Mouse (Mus musculus): ENCODE results near the gene Gm20388. TPM values are rescaled to one million over a fixed set of nuclear protein-coding genes. Genes with fewer than 3 reads are reported as not detected.

Gene Gm20388
- total RNA-seq, 1 experiment: 27.0 TPM

GRCm38 (mm10) chr8:124340360-124341068, 4429.9 kb downstream of the Gm20388 start:
- Histone ChIP-seq H3K9me3 (ENCODE audit: control insufficient read depth, insufficient read depth, low read depth, low read length) (no peaks in the 10 kb centered on the region), H3K36me3 (ENCODE audit: control insufficient read depth, insufficient read depth, low read length, poor library complexity, severe bottlenecking) (peaks cover 47% of the 10 kb centered on the region), H3K9ac (ENCODE audit: insufficient read depth, low read depth, low read length, poor library complexity, severe bottlenecking) (no peak overlapping the region), H3K27ac (ENCODE audit: insufficient read depth, low read depth, low read length, poor library complexity, severe bottlenecking) (no peak overlapping the region), H3K4me1 (ENCODE audit: control insufficient read depth in 2 of 2, insufficient read depth in 2 of 2, low read length in 2 of 2, poor library complexity in 1 of 2) (peaks cover 0 to 4% of the 10 kb centered on the region in 2 experiments; a peak in 1 of 4 replicates), H3K4me3 (ENCODE audit: insufficient read depth in 1 of 2, low read depth in 1 of 2, low read length in 2 of 2, poor library complexity in 1 of 2, severe bottlenecking in 1 of 2) (no peak overlapping the region)
- DNase-seq (ENCODE audit: low read depth, low spot score): no peak
- TF ChIP-seq HCFC1 (IDR thresholded peaks at IDR 0.05; ENCODE audit: borderline replicate concordance, insufficient read depth, low read length) (no peak), ZC3H11A (IDR thresholded peaks at IDR 0.05; ENCODE audit: borderline replicate concordance, low read depth, low read length) (no peak), CHD2 (IDR thresholded peaks at IDR 0.05; ENCODE audit: low read depth, low read length) (no peak), ZNF384 (IDR thresholded peaks at IDR 0.05; ENCODE audit: low read depth, low read length) (no peak), MAFK (IDR thresholded peaks at IDR 0.05; ENCODE audit: insufficient read depth, low read depth, low read length) (no peak)
- in situ Hi-C loops (cut with MboI; ENCODE audit: low sequenced_read_pairs in 2 of 2, unreplicated experiment in 2 of 2): no loop called here

GRCm38 (mm10) chr8:124343151-124343550, 4432.5 kb downstream of the Gm20388 start:
- H3K27ac ChIP-seq (ENCODE audit: insufficient read depth, low read depth, low read length, poor library complexity, severe bottlenecking): no peak overlapping the region
- peaks cover 38% of the 10 kb centered on the region for H3K36me3 ChIP-seq (ENCODE audit: control insufficient read depth, insufficient read depth, low read length, poor library complexity, severe bottlenecking)
- H3K4me1 ChIP-seq (ENCODE audit: control insufficient read depth in 2 of 2, insufficient read depth in 2 of 2, low read length in 2 of 2, poor library complexity in 1 of 2): peaks cover 0 to 4% of the 10 kb centered on the region in 2 experiments; a peak in 1 of 4 replicates
- no peaks in the 10 kb centered on the region for H3K9me3 ChIP-seq (ENCODE audit: control insufficient read depth, insufficient read depth, low read depth, low read length)
- no peak overlapping the region for H3K9ac ChIP-seq (ENCODE audit: insufficient read depth, low read depth, low read length, poor library complexity, severe bottlenecking)
- TF ChIP-seq ZC3H11A (IDR thresholded peaks at IDR 0.05; ENCODE audit: borderline replicate concordance, low read depth, low read length) (no peak), MAFK (IDR thresholded peaks at IDR 0.05; ENCODE audit: insufficient read depth, low read depth, low read length) (no peak), ZNF384 (IDR thresholded peaks at IDR 0.05; ENCODE audit: low read depth, low read length) (no peak), CHD2 (IDR thresholded peaks at IDR 0.05; ENCODE audit: low read depth, low read length) (no peak), HCFC1 (IDR thresholded peaks at IDR 0.05; ENCODE audit: borderline replicate concordance, insufficient read depth, low read length) (no peak)
- no peak for DNase-seq (ENCODE audit: low read depth, low spot score)
- H3K4me3 ChIP-seq (ENCODE audit: insufficient read depth in 1 of 2, low read depth in 1 of 2, low read length in 2 of 2, poor library complexity in 1 of 2, severe bottlenecking in 1 of 2): no peak overlapping the region
- in situ Hi-C loops (cut with MboI; ENCODE audit: low sequenced_read_pairs in 2 of 2, unreplicated experiment in 2 of 2): no loop called here

GRCm38 (mm10) chr8:124343991-124344390, 4433.4 kb downstream of the Gm20388 start:
- TF ChIP-seq MAFK (IDR thresholded peaks at IDR 0.05; ENCODE audit: insufficient read depth, low read depth, low read length): no peak
- no peak for TF ChIP-seq CHD2 (IDR thresholded peaks at IDR 0.05; ENCODE audit: low read depth, low read length)
- TF ChIP-seq ZNF384 (IDR thresholded peaks at IDR 0.05; ENCODE audit: low read depth, low read length): no peak
- no peak for TF ChIP-seq ZC3H11A (IDR thresholded peaks at IDR 0.05; ENCODE audit: borderline replicate concordance, low read depth, low read length)
- TF ChIP-seq HCFC1 (IDR thresholded peaks at IDR 0.05; ENCODE audit: borderline replicate concordance, insufficient read depth, low read length): no peak
- no peaks in the 10 kb centered on the region for H3K9me3 ChIP-seq (ENCODE audit: control insufficient read depth, insufficient read depth, low read depth, low read length)
- in situ Hi-C loops (cut with MboI; ENCODE audit: low sequenced_read_pairs in 2 of 2, unreplicated experiment in 2 of 2): no loop called here
- peaks cover 0 to 4% of the 10 kb centered on the region in 2 experiments; a peak in 1 of 4 replicates for H3K4me1 ChIP-seq (ENCODE audit: control insufficient read depth in 2 of 2, insufficient read depth in 2 of 2, low read length in 2 of 2, poor library complexity in 1 of 2)
- H3K4me3 ChIP-seq (ENCODE audit: insufficient read depth in 1 of 2, low read depth in 1 of 2, low read length in 2 of 2, poor library complexity in 1 of 2, severe bottlenecking in 1 of 2): no peak overlapping the region
- peaks cover 31% of the 10 kb centered on the region for H3K36me3 ChIP-seq (ENCODE audit: control insufficient read depth, insufficient read depth, low read length, poor library complexity, severe bottlenecking)
- H3K27ac ChIP-seq (ENCODE audit: insufficient read depth, low read depth, low read length, poor library complexity, severe bottlenecking): no peak overlapping the region
- no peak for DNase-seq (ENCODE audit: low read depth, low spot score)
- no peak overlapping the region for H3K9ac ChIP-seq (ENCODE audit: insufficient read depth, low read depth, low read length, poor library complexity, severe bottlenecking)

DNA sequence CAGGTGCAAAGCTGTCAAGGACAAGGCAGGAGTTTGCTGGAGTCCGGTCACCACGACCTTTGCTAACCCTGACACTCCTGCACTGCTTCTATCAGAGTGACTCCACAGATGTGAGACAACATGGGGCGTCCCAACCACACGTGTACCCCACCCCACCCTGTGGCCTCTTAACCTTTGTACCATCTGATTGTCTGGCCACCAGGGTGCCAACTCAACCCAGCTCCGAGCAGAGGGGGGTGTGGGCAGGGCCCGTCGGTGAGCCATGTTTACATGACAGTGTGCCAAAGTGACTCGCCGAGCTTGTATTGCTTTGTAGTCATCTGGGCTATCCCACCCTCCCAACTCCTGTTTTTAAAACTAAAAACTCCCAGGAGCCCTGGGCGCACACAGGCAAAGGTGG, 4434.5 kb downstream of the Gm20388 start:
- H3K27ac ChIP-seq (ENCODE audit: insufficient read depth, low read depth, low read length, poor library complexity, severe bottlenecking): no peak overlapping the region
- no peak for TF ChIP-seq CHD2 (IDR thresholded peaks at IDR 0.05; ENCODE audit: low read depth, low read length)
- no peak for TF ChIP-seq ZC3H11A (IDR thresholded peaks at IDR 0.05; ENCODE audit: borderline replicate concordance, low read depth, low read length)
- no peak for TF ChIP-seq MAFK (IDR thresholded peaks at IDR 0.05; ENCODE audit: insufficient read depth, low read depth, low read length)
- TF ChIP-seq HCFC1 (IDR thresholded peaks at IDR 0.05; ENCODE audit: borderline replicate concordance, insufficient read depth, low read length): no peak
- H3K4me3 ChIP-seq (ENCODE audit: insufficient read depth in 1 of 2, low read depth in 1 of 2, low read length in 2 of 2, poor library complexity in 1 of 2, severe bottlenecking in 1 of 2): no peak overlapping the region
- H3K36me3 ChIP-seq (ENCODE audit: control insufficient read depth, insufficient read depth, low read length, poor library complexity, severe bottlenecking): peaks cover 26% of the 10 kb centered on the region
- H3K9ac ChIP-seq (ENCODE audit: insufficient read depth, low read depth, low read length, poor library complexity, severe bottlenecking): no peak overlapping the region
- in situ Hi-C loops (cut with MboI; ENCODE audit: low sequenced_read_pairs in 2 of 2, unreplicated experiment in 2 of 2): loop anchor here (5.0 kb wide), 1 partner anchor 293 kb away; no protein-coding TSS in a partner anchor
- DNase-seq (ENCODE audit: low read depth, low spot score): no peak
- H3K4me1 ChIP-seq (ENCODE audit: control insufficient read depth in 2 of 2, insufficient read depth in 2 of 2, low read length in 2 of 2, poor library complexity in 1 of 2): peaks cover 0 to 4% of the 10 kb centered on the region in 2 experiments; a peak in 1 of 4 replicates
- H3K9me3 ChIP-seq (ENCODE audit: control insufficient read depth, insufficient read depth, low read depth, low read length): no peaks in the 10 kb centered on the region
